Mouse (Mus musculus) stomach, embryonic 16.5 days (tissue): ENCODE data around the gene Sstr4. TPM values are rescaled to one million over a fixed set of nuclear protein-coding genes. Genes with fewer than 3 reads are reported as not detected.

ENCODE experiments used
- ATAC-seq: fragments of 200-750 bp; cut with Nextera tagmentation; 2 replicates; pipeline ENCODE4 v1.8.0; 2017; ENCODE audit warnings: moderate number of reproducible peaks, moderate TSS enrichment; ENCODE audit not compliant: insufficient read depth, low FRiP score
- H3K27ac ChIP-seq: fragments of 300-500 bp; sonication (generic); 2 replicates; pipeline ENCODE4 v1.5.1; 2014; ENCODE audit warnings: low read length
- H3K27me3 ChIP-seq: fragments of 300-500 bp; sonication (generic); 2 replicates; pipeline ENCODE4 v1.6.1; 2014; ENCODE audit warnings: low read length, control low read depth, mixed read lengths; ENCODE audit not compliant: control insufficient read depth, insufficient read depth
- H3K36me3 ChIP-seq: fragments of 300-500 bp; sonication (generic); 2 replicates; pipeline ENCODE4 v1.6.1; 2014; ENCODE audit warnings: low read length; ENCODE audit not compliant: control insufficient read depth, insufficient read depth
- H3K4me1 ChIP-seq: fragments of 300-500 bp; sonication (generic); 2 replicates; pipeline ENCODE4 v1.6.1; 2014; ENCODE audit warnings: low read length, control low read depth, mixed read lengths; ENCODE audit not compliant: control insufficient read depth, insufficient read depth
- H3K4me2 ChIP-seq: fragments of 300-500 bp; sonication (generic); 2 replicates; pipeline ENCODE4 v1.6.1; 2014; ENCODE audit warnings: low read depth, low read length, mixed read lengths
- H3K4me3 ChIP-seq: fragments of 300-500 bp; sonication (generic); replicated peaks from 2 replicates; pipeline ENCODE4 v1.5.1; 2014; ENCODE audit warnings: mild to moderate bottlenecking, low read length
- H3K9ac ChIP-seq: fragments of 300-500 bp; sonication (generic); 2 replicates; pipeline ENCODE4 v1.6.1; 2014; ENCODE audit warnings: low read length
- H3K9me3 ChIP-seq: fragments of 300-500 bp; sonication (generic); replicated peaks from 2 replicates; pipeline ENCODE4 v1.6.1; 2016; ENCODE audit warnings: low read length, control low read depth; ENCODE audit not compliant: control insufficient read depth
- WGBS: fragments of 180-500 bp; shearing (Covaris S2); extraction: QIAGEN DNeasy Blood & Tissue Kit; methylation state at CpG from one replicate; pipeline ENCODE4 v1.1.7; 2014; 5-methylcytosine and 5-hydroxymethylcytosine counted together
- polyA plus RNA-seq: library from polyadenylated mRNA; unstranded; fragments of >200 nt; fragmentation: Nextera tagmentation; extraction: Ambion mirVana; gene quantifications from 2 replicates; pipeline ENCODE4 v1.2.1, GENCODE M21; 2015

The Sstr4 gene
- polyA plus RNA-seq, 1 experiment from 2014 or later = 2.7 TPM

DNA sequence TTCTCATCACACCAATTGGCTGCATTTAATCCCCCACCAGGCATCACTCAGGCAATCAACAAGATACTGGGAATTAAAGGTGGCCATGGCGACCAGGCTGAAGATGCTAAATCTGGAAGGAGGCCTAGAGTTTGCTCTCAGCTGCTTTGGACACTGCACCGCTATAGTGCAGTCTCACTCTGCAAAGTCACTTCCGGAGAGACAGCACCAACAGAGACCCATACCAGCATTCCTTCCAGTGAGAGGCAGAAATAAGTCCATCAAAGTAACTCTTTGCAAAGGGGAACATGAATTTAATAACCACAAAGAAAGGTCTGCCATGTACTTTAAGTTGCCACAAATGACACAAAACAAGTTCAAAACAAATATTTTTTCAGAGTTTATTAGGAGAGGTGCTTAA lies 41.1 kb downstream of the Sstr4 start:
- ATAC-seq = no peak
- Histone ChIP-seq H3K4me1 (no peaks in the 10 kb centered on the region), H3K4me3 (no peak overlapping the region), H3K36me3 (no peaks in the 10 kb centered on the region), H3K9me3 (no peaks in the 10 kb centered on the region), H3K4me2 (no peak overlapping the region), H3K9ac (no peak overlapping the region), H3K27ac (no peak overlapping the region), H3K27me3 (no peaks in the 10 kb centered on the region)
- 53% methylated on average over 3 of the region's 3 CpGs for WGBS

DNA sequence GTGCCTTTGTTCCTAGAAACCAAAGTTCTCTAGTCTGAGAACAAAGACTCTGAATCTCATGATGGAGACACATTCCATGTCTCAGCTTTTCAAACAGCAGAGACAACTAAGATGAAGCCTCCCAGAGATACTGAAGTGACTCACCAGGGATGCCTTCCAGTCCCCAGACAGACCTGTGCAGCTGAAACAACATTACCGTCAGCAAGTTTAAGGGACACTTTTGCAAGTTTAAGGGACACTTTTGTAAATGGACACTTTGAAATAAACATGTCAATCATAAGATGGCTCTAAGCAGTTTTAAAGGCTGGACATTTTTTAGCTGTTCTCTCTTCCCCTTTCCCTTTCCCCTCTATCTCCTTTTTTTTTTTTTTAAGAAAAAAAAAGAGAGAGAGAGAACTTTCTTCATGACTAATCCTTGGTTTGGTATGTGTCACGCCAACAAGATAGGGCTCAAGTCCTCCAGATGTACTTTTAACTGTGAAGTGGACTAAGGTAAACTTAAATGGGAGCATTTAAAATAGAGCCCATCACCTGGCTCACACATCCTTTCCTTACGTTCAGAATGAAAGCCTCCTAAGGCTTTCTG lies 44.6 kb downstream of the Sstr4 start:
- H3K36me3 ChIP-seq = no peaks in the 10 kb centered on the region
- H3K9me3 ChIP-seq = no peaks in the 10 kb centered on the region
- no peaks in the 10 kb centered on the region for H3K27me3 ChIP-seq
- no peak for ATAC-seq
- no peak overlapping the region; the same call in 1 of the 2 replicates for H3K4me3 ChIP-seq
- WGBS = 44% methylated on average over 3 of the region's 3 CpGs
- no peak overlapping the region; the same call in 1 of the 2 replicates for H3K4me2 ChIP-seq
- no peak overlapping the region; the same call in 1 of the 2 replicates for H3K27ac ChIP-seq
- no peak overlapping the region for H3K9ac ChIP-seq
- no peaks in the 10 kb centered on the region for H3K4me1 ChIP-seq

DNA sequence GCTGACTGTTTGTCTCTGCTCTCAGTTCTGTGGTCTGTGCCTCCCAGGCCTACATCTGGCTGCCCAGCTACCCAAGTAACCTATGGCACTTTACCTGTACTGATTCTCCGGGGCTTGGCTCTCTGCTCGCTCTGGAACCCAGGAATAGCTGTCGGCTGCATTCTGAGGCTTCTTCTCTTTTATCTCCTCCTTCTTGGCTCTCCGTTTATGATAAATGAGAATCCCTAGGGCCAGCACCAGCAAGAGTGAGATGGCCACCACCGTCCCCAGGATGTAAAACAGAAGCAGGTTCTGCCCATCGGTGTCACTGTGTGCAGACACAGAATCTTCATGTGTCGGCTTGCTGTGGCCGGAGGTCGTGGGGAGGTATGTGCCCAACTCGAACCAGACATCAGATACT lies 46.3 kb downstream of the Sstr4 start:
- Histone ChIP-seq H3K4me2 (0 out of 2 replicates have a peak overlapping the region, but pooled peaks have one; percentile 17), H3K9me3 (no peaks in the 10 kb centered on the region), H3K27ac (peak overlapping the region; percentile 2; the same call in 1 of the 2 replicates), H3K4me1 (no peaks in the 10 kb centered on the region), H3K27me3 (no peaks in the 10 kb centered on the region), H3K9ac (peak overlapping the region; percentile 19; the same call in 1 of the 2 replicates), H3K36me3 (no peaks in the 10 kb centered on the region), H3K4me3 (peak overlapping the region; percentile 31)
- no peak for ATAC-seq
- WGBS = 75% methylated on average over 10 of the region's 10 CpGs

DNA sequence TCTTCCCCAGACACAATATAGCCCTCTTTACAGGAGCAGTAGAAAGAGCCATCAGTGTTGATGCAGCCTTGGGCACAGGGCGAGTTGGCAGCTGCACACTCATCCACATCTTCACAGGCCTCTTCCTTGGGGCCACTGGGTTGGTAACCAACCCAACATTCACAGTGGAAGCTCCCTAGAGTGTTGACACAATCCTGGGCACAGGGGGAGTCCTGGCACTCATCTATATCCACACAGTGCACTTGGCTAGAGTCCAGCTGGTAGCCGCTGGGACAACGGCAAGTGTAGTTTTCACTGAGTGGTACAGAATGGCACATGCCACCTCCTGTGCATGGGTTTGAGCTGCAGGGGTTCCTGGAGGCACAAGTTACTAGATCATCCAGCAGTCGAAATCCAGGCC lies 47.0 kb downstream of the Sstr4 start:
- H3K9ac ChIP-seq = 0 out of 2 replicates have a peak overlapping the region, but pooled peaks have one; percentile 27
- H3K36me3 ChIP-seq = no peaks in the 10 kb centered on the region
- H3K27ac ChIP-seq = no peak overlapping the region; the same call in 1 of the 2 replicates
- ATAC-seq = no peak
- H3K4me2 ChIP-seq = no peak overlapping the region
- H3K4me3 ChIP-seq = peak overlapping the region; percentile 31
- no peaks in the 10 kb centered on the region for H3K4me1 ChIP-seq
- no peaks in the 10 kb centered on the region for H3K9me3 ChIP-seq
- 76% methylated on average over 4 of the region's 4 CpGs for WGBS
- no peaks in the 10 kb centered on the region for H3K27me3 ChIP-seq

DNA sequence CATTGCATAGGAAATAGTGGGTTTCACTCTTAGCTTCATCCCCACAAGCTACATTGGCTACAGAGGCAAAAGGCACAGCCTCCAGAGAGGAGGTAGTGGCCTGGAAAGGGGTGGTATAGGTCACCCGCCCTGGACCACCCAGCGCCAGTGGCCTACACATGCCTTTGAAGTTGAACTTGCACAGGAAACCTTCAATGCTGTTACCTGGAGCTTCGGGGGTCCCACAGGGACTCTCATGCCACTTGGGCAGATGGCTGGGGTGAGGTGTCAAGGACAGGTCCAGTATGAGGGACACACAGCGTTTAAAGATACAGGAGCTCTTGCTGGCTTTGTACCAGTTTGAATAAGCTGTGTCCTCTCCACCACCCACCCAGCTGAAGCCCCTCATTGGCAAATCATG lies 47.6 kb downstream of the Sstr4 start:
- no peaks in the 10 kb centered on the region for H3K4me1 ChIP-seq
- no peaks in the 10 kb centered on the region for H3K27me3 ChIP-seq
- no peaks in the 10 kb centered on the region for H3K36me3 ChIP-seq
- H3K9ac ChIP-seq = peak overlapping the region; percentile 27; the same call in 1 of the 2 replicates
- WGBS = 76% methylated on average over 4 of the region's 4 CpGs
- no peaks in the 10 kb centered on the region for H3K9me3 ChIP-seq
- no peak for ATAC-seq
- H3K27ac ChIP-seq = peak overlapping the region; percentile 70
- H3K4me2 ChIP-seq = no peak overlapping the region
- peak overlapping the region; percentile 31 for H3K4me3 ChIP-seq

DNA sequence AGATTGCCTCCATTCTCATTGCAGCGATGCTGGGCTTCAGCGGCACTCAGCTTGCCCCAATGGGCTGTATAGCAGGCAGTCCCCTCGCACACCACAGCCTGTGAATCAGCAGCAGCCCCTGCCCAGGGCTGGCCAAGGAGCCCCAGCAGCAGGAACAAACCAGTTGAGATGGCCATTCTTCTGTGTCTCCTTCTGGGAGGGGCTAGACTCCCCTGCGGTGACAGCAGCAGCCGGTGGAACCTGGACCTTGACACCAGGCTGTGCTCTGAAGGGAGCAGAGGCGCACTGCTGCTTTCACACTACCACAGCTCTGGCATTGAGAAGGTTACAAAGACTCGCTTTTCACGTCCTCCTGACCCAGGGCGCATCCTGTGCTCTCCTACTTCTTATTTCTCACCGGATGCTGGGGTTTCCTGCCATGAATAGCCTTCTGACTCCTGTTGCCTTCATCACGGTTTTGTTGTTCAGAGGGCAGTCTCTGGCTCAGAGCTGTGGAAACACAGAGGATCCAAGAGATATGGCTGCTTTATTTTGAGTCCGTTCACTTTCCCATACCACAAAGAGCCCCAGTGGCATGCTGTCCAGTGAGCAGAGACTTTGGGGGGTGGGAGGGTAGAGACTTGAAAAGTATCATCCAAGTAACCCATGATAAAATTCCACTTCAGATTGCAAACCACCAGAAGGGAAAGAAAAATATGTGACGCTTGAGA lies 48.3 kb downstream of the Sstr4 start, which contains the start of gene Cd93:
Gene Cd93, minus strand, starts transcription at position 315 of the 710 bp plus-strand sequence.
- Histone ChIP-seq H3K27ac (peak within 1 kb of the TSS; percentile 70), H3K4me2 (no peak within 1 kb of the TSS), H3K4me1 (no peaks in the 10 kb centered on the region), H3K9me3 (no peaks in the 10 kb centered on the region), H3K4me3 (peak within 1 kb of the TSS; percentile 31), H3K36me3 (no peaks in the 10 kb centered on the region), H3K27me3 (no peaks in the 10 kb centered on the region), H3K9ac (peak within 1 kb of the TSS; percentile 27)
- peak; percentile 74; the same call in 1 of the 2 replicates for ATAC-seq
- WGBS = 52% methylated on average over 13 of the region's 13 CpGs

DNA sequence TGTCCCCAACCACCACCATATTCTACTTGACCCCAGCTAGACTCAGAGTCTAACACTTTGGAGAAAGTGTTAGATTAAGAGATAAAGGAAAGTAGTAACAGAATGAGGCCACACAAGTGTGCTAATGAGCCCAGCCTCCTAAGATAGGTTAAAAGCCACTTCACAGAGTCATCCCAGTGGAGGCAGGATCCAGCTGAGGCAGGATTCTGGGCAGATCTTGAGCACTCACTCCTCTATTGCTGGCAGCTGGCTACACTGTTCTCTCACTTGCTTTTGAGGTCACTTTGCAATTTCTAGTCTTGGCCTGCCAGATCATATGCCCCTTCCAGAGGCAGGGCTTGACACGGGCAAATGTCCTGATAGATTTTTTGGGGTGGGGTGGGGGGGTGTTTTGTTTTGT lies 49.3 kb downstream of the Sstr4 start:
- Histone ChIP-seq H3K4me3 (no peak overlapping the region), H3K4me1 (no peaks in the 10 kb centered on the region), H3K36me3 (no peaks in the 10 kb centered on the region), H3K27ac (no peak overlapping the region), H3K4me2 (no peak overlapping the region), H3K9ac (no peak overlapping the region), H3K9me3 (no peaks in the 10 kb centered on the region), H3K27me3 (no peaks in the 10 kb centered on the region)
- no peak for ATAC-seq
- 63% methylated on average over 1 of the region's 1 CpGs for WGBS

DNA sequence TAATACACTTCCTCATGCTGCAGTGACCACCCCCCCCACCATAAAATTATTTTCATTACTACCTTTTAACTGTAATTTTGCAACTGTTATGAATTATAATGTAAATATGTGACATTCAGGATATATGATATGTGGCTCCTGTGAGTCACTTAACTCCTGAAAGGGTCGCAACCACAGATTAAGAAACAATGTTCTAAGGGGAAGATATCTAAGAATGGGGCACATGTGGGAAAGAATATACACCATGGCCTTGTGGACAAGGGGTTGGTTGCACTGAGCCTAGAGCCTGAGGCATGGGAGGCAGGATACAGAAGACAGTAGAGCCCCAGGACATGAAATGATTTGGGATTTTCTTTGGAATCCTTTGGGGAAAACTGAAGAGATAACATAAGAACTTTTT lies 50.5 kb downstream of the Sstr4 start:
- Histone ChIP-seq H3K27ac (no peak overlapping the region), H3K4me1 (no peaks in the 10 kb centered on the region), H3K9ac (no peak overlapping the region), H3K4me3 (no peak overlapping the region), H3K27me3 (no peaks in the 10 kb centered on the region), H3K36me3 (no peaks in the 10 kb centered on the region), H3K9me3 (no peaks in the 10 kb centered on the region), H3K4me2 (no peak overlapping the region)
- ATAC-seq = no peak
- WGBS = 78% methylated on average over 1 of the region's 1 CpGs
